Mouse (Mus musculus) frontal cortex, postnatal 36 days (tissue): ENCODE measurements at regions not wholly inside any gene's neighbourhood (a gene's known extent, or its start where the extent isn't known, plus 50 kb on each side); places are given as distances from the start of the nearest gene placed in this dataset.
"Not testable (repeated sequence)": the region's sequence is repeated elsewhere in the genome, so short reads cannot be mapped to it uniquely, and the experiment has no call there.

ENCODE experiments used
- DNase-seq, 2 experiments: peaks; one replicate each; pipeline ENCODE4 v3.0.0; 2022; ENCODE audit warnings: low spot score in 2 of 2

DNA sequence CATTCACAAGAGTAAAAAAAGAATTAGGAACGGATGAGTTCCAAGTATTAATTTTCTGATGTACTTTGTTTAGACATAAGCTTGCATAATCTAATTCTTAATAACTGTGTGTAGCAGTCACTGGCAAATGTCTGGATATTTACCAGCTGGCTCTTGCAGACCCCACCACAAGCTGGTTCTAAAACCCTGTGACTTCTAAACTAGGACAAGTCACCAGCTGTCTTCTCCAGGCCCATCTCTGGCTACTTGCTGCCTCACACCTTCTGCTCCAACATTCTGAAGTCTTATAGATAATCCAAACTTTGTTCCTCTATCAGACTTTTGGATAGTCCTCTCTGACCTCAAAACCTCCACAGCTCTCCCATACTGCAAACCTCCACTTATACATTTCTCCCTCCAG lies 189.9 kb upstream of the Rhobtb1 start:
- DNase-seq: no peak

DNA sequence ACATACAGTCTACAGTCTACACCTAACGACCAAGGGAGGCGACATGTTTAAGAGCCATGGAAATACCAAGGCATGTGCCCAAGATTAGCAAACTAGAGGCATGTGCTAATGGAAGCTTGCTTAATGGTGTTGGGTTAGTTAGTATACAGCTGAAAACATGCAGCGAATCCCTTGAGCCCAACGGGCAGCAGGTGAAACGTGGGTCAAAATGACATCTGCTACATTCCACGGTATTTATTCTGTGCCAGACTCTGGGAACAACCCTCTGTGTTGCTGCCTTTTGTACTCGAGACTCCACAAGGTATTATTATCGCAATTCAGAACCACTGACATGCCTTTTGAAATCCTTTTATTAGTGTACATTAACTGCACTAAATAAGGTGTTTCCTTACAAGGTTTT lies 188.1 kb upstream of the Rhobtb1 start:
- DNase-seq: no peak

DNA sequence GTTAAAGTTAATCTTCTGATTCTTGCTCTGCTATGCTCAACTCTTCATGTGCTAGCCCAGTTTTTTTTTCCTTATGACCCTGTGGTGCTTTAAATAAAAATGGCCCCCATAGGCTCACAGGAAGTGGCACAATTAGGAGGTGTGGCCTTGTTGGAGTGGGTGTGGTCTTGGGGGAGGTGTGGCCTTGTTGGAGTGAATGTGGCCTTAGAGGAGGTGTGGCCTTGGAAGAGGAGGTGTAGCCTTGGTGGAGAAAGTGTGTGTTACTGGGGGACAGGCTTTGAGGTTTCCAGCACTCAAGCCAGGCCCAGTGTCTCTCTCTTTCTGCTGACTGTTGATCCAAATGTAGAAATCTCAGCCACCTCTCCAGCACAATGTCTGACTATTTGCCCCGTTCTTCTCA lies 186.0 kb upstream of the Rhobtb1 start:
- no peak for DNase-seq

DNA sequence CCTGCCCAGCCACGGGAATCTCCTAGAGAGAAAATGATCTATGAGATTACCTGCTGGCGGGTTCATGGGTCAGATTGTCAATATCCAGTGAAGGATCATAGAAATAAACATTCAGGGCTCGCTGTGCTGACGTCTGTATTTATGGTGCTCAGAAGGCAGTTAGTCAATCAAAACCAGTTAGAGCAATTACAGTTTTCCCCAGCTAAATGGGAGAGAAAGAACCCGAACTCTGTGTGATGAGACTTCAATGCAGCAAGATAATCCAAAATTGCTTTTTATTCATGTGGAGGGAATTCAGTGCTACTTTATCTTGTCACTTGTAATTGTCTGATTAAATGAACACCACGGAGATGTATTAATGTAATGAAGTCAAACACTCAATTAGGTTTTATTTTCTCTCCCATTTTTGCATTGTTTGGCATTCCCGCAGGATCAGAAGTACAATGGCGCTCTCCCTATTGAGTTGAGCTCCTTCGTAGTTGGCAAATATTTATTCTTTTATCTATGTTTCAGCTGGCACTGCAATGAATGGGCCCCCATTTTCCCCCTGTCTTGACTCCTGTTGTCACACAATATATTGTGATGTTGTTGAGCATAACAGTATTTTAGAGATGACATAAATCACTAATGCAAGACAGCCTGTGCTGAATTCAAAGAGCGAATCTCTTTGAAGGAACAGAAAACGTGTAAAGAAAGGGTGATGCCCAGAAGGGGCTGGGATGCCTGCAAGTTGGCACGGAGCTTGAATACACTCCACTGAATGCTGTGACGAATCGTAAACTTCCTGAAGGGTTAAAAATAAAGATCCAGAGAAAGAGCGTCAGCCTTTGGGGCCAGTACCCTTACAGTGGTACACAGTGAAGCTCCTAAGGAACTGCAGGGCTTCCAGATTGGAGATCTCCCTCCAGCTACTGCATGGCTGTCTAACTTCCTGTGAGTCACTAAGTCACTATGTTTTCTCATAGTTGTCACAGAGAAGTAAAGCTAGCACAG lies 183.0 kb upstream of the Rhobtb1 start:
- no peak for DNase-seq

DNA sequence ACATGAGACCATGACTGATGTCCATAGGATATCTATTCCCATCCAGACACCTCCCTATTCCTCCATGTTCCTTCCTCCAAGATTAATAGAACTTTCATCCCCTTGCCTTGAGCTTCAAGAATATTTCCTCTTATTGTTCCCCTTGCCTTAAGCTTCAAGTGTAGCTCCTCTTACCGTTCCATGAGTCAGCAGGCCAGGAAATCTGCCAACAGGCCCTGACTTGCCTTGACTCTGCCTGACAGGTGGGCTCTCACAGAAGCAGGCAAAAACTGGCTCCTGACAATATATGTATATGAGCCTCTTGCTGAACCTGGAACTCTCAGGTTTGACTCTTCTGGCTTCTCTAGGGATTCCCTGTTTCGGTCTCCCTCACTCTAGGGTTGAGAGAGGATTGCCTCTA lies 180.7 kb upstream of the Rhobtb1 start:
- no peak for DNase-seq

DNA sequence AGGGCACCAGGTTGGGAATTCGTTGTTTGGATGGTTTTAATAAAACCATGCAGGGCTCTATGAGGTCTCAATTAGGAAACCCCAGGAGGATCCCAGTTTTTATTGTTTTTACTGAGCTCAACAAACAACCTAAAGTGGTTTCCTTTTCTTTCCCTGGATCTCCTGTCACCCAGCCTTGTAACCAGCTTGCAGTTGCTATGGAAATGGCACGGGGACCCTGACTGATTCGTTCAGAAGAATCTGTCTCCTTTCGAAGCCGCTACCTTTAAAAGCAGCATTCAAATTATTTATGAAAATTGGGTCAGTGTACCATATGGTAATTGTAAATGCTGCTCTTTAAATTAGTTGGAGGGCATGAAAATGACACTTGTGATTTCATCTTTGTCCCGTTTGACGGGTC lies 176.5 kb upstream of the Rhobtb1 start:
- no peak for DNase-seq

DNA sequence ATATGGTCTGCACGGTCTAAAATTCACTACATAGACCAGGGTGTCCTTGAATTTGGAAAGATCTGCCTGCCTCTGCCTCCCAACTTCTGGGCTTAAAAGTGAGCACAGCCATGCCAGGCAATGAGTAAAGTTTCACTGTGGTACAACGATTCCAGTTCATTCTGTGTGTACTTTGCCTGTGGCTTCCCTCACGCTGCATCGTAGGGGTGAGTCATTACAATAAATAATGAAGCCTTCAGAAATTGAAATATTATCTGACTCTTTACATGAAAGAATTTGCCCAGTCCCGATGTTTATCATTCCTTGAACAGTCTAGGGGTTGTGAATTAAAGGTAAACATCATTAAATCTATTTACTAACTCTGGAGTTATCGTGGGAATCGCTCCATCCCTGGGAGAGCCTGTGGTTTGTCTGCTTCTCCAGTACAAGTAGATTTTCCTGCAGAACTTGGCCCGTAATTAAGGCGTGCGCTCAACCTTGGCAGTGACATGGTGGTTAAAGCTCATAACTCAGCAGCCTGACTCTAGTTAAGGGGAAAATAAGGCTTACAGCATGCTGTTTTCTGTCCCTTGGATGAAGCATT lies 174.7 kb upstream of the Rhobtb1 start:
- no peak for DNase-seq

DNA sequence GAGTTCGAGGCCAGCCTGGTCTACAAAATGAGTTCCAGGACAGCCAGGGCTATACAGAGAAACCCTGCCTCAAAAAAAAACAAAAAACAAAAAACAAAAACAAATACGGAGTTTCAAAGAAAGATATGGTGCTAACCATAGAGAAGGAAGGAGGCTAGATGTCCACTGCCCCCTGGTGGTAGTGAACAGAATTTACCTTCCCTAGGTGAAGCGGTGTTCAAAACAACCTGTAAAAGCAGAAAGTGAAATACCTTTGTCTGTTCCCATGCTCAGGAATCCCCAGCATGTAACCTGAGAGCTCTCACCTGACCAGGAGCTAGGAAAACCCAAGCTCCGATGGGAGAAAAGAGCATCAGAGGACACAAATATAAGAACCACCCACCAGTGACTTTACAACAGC lies 173.1 kb upstream of the Rhobtb1 start:
- DNase-seq: no peak

DNA sequence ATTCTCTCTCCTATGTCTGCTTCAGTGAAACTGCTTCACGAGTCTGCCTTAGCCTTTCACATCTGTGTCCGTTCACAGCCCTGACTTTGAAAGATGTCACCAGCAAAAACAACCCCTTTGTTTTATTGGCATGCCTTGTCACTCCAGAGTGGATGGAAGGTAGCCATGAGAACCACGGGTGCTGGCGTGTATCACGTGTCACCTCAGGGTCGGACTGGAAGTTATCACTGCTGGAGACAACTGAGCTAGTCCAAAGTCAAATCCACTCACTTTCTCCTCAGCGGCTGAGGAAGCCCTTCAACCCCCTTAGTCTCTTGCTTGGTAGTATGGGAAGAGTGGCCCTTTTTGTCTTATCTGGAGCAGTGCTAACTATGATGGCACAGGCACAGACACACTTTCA lies 171.3 kb upstream of the Rhobtb1 start:
- DNase-seq: no peak

DNA sequence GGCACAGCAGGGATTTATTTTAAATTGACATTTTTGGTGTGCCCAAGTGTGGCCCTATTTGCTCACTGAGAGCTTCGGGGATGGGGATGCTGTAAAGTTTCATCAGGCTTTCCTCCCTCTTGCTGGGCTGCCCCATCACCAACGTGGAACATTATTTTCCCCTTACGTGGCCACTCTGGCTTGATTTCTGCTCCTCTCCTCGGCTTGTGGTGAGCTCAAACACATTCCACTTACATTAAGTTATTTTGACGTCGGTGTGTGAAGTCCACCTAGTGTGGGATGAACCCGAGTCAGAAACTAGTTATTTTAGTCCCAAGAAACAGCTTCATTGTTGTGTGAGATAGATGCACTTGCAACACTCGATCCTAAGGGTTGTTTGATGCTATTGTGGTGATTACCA lies 168.9 kb upstream of the Rhobtb1 start:
- no peak for DNase-seq

DNA sequence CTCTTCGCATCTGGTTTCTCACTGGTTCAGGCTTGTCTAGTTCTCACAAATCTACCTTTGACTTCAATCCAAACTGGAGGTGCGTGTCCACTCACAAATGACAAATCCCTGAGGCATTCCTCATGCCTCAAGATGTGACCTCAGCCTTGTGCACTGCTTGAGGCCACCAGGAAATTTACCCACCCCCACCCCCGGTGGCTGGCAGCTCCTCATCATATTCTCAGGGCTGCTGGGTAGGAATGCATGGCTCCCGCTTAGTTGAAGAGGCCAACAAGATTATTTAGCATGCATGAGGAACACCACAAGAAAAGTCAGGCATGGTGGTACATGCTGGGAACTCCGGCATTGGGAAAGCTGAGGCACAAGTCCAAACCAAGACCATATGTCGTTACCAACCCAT lies 160.7 kb upstream of the Rhobtb1 start:
- no peak for DNase-seq

DNA sequence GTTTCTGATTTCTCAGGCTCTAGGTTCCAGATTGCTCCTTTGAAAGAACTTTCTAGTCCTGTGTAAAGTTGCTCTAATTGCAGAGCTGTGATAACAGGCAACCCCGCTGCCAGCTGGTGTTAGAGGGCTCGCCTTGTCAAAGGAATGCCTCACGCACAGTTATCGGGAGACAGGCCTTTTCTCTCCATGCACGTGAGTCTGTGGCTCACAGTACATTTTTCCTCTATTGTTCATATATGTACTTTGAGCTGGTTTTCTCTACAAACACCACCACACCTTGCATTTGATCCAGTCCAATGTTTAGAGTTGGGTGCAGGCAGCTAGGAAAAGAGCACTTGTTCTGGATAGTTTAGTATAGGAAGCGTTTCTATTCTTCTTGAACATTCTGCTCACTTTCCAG lies 151.6 kb upstream of the Rhobtb1 start:
- DNase-seq: no peak

DNA sequence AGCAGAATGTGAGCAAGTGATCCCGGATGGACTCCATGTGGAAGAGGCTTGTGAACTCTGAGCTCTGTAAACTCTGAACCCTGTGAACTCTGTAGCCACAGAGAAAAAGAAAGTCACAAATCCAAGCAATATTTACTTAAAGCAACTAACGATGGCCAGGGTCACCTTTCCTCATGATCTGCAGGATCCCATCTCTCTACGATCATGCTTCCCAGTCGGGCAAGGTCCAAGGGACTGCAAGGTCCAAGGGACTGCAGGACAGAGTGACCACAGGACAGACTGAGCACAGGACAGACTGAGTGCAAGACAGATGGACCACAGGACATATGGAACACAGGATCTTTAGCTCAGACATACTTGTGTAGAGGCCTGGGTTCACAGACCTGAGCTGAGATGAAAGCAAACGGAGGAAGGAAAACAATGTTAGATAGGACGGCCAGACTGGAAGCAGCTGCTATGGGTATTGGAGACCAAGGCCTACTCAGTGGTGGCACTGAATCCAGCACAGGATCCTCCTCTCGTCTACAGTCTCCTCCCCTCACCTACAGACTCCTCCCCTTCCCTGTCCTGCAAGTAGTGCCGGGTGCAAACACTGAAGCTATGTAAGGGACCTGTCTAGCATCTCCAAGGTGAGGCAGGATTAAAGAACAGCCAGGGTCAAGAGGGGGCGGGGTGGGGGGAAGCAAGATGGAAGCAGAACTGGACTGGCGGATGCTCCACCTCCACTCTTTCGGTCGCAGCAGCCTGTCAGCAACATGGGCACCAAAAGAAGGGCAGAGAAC lies 149.4 kb upstream of the Rhobtb1 start:
- DNase-seq: no peak

DNA sequence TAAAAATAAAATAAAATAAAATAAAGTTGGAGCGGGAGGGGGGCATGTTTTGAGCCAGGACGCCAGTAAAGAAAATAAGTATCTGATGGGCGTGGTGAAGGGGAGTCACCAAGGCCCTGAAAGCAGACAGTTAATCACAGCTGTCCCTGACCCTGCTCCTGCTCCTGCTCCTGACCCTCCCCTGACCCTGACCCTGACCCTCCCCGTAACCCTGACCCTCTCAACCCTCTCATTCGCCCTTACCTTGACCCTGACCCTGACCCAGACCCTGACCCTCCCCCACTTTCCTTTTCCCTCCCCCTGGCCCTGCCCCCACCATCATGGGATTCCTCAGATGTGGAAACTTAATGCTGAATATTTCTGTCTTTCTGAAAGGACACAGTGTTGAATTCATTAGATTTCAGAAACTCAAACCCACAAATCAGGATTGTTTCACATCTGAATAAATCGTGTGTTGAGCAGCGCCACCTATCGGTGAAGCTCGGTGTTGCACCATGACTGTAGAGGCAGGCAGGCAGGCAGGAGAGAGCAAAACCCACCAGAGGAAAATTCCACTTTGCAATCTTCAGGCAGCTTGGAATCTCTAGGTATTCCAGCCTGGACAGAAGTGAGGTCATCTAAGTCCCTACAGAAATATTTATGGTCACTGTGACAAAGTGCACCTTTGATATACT lies 145.9 kb upstream of the Rhobtb1 start:
- DNase-seq: peak; percentile 86 to 90

DNA sequence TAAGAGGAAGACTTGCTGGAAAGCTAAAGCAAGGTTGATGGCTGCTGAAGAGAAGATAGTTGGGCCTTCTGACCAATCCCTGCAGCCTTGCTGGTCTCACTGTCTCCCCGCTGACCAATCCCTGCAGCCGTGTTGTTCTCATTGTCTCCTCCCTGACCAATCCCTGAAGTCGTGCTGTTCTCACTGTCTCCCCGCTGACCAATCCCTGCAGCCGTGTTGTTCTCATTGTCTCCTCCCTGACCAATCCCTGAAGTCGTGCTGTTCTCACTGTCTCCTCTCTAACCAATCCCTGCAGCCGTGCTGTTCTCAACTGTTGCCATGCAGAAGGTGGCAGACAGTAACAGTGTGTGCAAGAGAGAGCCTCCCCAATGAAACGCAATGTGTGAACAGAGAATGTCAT lies 142.6 kb upstream of the Rhobtb1 start:
- not testable (repeated sequence) for DNase-seq

DNA sequence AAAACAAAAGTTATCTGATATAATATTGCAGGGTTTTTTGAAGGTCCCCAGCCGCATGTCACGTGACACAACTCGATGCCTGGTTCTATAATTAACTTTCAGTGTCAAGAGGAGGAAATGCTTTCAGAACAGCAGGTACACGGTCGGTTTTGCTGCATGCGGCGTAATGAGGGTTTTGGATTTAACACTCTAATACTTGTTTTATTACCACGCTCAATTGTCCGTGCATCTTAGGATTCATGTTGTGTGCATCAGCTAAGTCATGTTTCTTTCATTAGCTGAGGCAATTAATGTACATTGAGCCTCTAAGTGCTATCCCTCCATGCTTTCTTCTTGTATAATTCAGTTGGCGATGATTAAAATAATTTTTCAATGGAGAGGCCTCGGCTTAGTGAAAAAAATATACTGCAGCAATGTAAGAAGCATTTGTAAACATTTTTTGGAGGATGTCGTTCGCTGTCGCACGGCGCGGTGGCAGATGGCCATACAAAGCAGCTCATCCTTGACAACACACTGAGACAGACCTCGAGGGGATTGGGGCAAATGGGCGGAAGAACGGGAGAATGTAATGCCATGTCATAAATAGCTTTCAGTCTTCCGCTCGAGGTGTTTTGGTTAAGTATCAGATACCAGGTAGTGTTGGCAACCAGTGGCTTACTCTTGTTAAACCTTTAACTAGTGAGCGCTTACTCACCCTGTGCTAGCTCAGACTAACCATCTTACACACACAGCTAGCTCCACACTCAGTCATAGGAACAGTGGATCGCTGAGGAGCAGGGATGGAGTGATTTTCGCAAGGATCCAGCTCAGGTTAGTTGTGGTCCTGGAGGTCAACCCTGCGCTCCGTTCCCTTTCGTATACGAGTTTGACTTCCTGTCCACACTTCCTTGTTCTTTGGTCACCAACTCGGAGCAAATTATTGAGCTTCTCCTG lies 130.2 kb upstream of the Rhobtb1 start:
- no peak for DNase-seq

DNA sequence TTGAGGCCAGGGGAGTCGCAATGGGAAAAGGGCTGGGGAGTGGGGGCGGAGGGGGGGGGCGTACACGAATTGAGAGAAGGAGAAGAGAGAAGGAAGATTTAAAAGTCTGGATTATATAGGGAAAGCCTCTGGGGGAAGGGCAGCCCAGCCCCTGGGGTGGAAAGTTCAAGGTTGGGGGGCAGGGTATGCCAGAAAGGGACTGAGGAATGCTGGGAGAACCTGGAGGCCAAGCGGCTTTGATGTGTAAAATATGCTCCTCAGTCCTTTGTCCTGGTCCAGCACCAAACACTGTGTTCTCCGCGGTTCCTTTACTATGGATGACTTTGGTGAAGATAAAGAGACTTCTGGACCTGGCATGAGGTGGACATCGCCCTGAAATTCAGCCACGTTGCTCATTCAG lies 117.8 kb upstream of the Rhobtb1 start:
- DNase-seq: no peak

DNA sequence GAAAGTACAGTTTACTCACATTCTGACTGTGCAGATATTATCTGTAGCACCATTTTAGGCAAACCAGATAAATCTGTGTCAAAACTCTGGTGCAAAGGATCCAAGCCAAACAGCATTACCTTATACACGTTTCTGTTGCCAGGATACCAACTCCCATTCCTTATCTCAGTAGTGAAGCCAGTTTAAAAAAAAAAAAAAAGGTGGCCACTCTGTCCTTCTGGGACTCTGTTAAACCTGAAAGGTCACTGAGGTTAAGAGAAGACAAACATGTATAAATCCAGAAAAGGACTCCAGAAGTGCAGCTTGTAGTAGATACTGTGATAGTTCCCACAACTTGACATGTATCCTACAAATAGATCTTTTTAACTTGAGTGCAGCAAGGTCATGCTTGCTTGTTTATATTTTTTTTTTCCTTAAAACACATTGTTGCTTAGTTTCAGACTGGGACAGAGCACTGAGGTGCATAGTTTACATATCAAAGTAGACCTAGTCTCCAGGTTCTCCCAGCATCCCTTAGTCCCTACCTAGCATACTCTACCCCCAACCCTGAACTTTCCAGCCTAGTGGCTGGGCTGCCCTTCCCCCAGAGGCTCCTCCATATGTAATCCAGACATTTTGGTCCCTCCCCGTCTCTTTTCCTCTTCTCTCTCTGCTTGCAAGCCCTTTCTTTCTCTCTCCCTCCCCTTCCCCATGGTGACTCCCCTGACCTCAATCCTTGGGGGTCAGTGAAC lies 116.7 kb upstream of the Rhobtb1 start:
- DNase-seq: no peak

DNA sequence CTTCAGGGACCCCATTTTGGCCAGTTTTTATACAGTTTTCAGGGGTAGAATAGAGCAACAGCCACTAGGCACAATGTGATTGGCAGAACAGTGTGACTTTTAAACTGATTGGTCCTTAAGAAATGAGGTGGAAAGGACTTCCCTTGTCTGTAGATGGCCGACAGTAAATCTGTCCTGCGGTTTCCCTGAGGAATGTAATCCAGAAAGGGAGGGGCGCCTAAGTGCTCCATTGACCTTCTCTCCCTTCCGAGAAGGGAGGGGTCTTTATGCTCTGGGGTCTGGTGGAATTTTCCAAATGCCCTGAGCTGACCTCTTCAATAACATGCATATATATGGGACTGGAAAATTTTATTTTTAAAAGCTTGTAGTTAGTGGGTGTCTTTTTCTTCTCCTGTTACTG lies 115.7 kb upstream of the Rhobtb1 start:
- not testable (repeated sequence) for DNase-seq

DNA sequence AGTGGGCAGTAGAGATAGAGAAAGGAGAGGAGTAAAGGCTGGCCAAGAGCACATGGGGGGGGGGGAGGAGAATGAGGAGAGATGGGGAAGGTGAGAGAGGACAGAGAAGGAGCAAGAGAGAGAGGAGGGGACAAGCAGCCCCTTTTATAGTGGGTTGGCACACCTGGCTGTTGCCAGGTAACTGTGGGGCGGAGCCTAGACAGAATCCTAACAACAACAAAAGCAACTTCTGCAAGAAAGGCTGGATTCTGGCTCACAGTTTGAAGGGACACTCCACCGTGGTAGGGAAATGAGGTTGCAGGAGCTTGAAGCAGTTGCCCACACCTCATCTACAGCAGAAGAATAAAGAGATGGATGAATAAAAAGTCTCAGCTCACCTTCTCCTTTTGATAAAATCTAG lies 115.1 kb upstream of the Rhobtb1 start:
- no peak for DNase-seq
